Mouse (Mus musculus) fat pad, adult 2 months (tissue): ENCODE results near the gene Slc10a7.

Experiments used
- DNase-seq: peaks from one replicate; pipeline ENCODE4 v3.0.0-alpha.2; 2011; ENCODE audit warnings: low read depth, low spot score; ENCODE audit errors: extremely low read depth

Slc10a7 gene

DNA sequence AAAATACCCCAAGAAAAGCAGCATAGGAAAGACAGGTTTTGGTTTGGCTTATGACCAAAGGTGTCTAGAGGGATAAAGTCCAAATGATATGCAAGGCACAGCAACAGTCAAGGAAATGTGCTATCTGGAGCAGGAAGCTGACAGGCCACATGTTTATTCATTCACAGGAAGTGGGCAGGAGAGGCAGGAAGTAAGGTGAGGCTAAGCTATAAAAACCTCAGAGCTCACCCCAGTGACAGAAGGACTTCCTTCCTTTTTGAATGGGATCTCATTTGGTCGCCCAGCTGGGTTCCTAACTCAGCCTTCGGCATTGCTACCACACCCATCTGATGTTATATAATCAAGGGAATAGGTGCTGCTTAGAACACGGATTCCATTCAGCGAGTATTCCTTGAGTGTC lies 113.2 kb downstream of the Slc10a7 start:
- no peak for DNase-seq

DNA sequence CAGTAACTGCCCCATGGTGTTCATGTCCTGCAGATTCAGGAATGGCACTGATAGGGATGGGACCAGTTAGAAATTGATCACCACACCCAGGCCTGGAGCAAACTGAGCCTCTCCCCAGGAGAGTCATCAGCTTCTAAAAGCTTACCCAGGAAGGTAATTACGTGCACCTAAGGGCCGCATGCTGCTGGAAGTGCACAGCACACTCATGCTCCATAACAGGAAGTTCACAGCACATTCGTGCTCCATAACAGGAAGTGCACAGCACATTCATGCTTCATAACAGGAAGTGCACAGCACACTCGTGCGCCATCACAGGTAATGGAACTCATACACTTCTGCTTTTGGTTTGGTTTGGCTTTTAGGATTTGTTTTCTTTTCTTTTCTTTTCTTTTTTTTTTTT lies 114.8 kb downstream of the Slc10a7 start:
- DNase-seq: no peak

DNA sequence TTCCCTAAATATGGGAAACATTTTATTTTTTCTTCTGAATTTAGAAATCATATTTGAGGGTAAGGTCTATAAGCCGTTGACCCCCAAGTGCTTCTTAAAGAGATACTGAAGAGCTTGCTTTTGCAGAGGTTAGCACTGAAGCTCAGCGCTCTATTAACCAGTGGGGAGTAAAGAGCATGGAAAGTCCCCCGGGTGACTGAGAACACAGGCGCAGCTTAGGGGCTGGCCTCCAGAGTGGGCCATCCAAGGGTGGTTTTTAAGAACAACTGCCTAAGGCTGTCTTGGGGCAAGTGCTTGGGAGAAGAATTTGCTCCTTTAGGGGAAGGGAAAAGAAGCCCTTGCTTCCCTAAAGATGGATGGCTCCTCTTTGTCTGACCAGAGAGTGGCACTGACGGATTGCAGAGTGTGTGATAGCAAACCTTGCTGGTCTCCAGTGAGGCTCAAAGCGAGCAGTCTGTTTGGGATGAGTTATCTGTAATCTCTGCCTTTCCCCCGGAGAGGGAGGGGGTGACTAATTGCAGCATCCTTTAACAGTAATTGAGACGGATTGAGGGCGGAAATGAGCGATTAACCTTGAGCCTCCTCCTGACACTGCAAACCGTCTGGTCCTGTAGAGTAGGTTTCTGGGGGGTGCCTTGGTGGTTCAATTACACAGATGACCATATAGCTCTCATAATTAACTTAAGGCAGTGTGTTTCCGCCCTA lies 115.7 kb downstream of the Slc10a7 start:
- DNase-seq: no peak

DNA sequence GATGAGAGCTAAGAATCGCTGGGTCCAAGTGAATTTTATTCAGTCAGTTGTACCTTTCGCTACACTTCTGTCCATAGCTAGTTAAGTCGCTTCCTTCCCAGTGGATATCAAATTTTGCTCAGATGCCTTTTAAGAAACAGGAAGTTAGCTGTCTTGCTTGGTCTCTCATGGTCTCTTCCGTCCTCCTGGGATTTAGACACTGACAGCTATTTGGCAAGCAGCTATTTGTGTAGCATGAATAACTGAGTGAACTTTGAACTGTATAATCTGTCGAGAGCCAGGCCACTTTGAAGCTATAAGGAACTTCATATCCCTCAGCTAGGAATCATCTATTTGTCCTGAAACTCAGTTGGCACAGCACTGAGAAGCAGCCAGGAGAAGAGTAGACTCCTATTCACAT lies 117.5 kb downstream of the Slc10a7 start:
- DNase-seq: no peak

DNA sequence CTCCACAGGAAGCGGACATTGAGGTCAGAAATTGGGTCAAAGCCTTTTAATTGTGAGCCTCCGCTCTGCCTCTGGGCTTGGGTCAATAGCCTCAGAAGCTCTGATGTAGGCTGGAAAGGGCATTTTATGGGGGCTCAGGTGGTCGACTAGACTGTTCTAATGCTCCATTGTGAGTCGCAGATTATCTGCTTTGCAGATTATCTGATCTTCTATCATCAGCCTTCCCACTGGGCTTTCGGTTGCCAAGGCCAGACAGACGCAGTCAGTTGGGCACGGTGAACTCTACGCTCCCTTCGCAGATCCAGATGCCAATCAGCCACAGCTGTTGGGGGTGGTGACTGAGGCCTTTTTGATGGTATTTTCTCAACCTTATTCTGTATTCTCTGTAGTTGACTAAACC lies 118.6 kb downstream of the Slc10a7 start:
- DNase-seq: no peak

DNA sequence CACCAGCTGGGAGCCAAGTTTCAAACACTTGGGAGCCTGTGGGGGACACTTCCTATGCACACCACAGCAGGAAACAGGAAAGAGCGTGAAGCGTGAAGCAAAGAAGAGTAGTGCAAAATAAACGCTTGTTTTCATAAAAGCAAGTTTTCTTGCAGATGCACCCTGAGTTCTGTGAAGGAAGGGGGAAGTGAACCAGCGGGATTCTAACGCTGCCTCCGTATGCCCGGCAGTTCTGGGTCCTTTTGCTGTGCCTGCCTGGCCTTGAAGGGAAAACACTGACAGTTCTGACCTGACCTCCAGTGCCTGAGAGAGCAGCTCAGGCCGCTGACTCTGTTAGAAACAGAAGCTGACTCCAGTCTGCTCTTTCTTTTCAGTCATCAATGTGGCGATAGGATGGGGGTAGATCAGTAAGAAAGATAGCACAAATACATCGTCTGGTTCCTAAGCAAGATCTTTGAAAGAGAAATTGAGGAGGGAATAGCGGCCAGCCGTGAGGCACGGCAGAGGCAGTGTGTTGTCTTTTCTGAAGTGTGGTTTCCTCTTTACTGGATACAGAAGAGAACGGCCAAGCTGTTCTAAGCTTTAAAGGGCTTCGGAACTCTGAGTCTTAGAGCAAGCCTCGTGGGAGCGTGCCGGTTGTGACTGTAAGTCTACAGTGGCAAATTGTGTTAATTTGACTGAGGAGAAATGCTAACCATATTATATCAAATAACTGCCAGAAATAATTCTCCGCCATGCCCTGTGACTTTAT lies 121.4 kb downstream of the Slc10a7 start:
- DNase-seq: no peak

DNA sequence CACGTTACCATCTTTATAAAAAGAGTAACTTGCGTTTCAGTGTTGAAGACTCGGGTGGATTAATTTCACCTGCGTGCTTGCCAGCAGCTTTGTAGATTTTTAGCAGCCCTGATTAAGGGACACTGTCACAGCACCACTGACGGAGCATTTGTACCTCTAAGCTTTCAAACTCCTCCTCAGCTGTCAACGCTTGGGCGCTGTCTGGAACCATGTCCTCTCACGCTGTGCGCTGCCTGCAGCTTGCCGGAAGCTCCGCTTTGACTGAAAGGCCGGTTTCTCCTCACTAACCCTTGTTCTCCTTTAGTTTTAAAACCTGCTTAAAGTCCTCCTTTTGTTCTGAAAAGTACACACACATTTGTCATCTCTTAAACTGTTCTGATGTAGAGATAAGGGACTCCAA lies 123.9 kb downstream of the Slc10a7 start:
- no peak for DNase-seq

DNA sequence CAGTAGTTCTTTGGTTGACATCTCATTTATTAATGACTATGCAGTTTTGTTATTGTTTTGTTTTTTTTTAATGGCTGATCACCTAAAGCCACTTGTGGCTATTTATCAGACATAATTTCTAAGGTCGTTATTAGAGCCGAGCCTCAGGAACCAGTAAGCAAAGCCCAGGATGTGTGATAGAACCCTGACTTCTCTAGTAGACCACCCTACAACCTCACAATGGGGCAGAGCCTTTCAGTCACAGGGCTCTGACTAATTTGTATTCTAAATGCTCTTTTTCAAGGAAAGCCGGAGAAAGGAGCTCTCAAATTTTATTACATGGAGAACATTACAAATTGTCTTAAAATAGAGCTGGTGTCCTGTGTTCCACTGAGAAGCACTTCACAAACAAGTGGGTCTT lies 124.9 kb downstream of the Slc10a7 start:
- DNase-seq: no peak

DNA sequence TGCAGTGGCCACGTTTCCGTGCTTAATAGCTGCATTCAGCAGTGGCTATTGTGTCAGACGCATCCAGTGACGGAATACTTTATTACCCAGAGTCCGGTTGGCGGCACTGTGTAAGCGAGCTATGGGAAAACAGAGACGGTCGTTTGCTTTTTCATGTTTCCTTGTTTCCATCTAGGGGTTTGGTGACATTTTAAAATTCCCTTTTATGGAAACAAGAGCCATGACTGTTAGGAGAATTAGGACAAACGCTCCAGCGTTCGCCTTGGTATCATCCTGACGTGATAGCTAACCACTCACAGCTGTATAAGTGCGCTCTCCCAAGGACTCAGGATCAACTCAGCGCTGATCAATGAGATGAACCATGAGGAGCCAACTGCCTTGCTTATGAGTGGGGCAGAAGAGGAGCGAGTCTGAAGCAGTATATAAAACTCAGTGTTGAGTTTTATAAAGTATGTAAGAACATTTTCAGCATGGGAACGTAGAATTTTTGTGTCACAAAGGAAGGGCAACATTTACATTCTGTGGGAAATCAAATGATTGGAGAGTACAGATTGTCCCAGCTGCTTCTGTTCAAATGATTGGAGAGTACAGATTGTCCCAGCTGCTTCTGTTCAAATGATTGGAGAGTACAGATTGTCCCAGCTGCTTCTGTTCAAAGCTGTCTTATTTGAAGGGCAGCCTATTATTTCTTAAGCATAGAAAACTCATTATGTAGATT lies 125.5 kb downstream of the Slc10a7 start:
- no peak for DNase-seq

DNA sequence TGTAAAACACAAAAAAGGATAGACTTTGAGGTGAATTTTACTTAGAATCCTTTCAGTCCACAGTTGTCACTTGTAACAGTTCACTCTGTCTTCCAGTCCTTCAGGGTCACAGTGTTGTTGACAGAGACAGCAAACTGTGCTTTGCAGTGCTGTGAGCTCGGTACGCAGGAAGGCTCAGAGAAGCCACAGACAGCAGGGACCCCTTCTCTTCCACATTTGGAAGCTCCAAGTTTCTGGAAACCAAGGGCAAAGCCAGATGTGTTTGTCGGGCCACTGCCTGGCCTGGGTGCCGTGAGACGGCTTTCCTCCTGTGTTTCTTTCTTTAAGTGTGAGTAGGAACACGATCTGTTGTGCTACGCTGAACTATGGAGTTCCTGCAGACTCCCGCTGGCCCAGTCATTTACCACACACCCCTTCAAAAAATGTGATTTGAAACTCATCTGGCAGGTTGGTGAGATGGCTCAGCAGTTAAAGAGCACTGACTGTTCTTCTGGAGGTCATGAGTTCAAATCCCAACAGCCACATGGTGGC lies 126.2 kb downstream of the Slc10a7 start:
- DNase-seq: no peak

DNA sequence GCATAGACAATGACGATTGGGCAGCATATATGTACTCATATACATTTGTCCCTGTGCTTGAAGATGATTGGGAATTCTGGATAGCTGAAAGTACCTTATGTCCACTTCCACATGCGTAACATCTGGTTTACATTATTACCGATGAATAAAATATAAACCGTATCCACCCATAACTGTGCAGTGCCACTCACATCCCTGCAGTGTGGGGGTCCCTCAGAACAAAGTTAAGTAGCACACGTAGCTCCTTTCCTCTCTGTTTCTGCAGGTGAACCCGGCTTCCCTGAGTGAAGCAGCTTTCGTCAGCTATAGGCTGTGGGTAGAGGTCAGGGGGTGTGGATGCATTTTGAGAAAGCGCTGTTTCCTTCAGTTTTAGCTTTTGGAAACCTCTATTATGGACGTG lies 132.8 kb downstream of the Slc10a7 start:
- DNase-seq: no peak

DNA sequence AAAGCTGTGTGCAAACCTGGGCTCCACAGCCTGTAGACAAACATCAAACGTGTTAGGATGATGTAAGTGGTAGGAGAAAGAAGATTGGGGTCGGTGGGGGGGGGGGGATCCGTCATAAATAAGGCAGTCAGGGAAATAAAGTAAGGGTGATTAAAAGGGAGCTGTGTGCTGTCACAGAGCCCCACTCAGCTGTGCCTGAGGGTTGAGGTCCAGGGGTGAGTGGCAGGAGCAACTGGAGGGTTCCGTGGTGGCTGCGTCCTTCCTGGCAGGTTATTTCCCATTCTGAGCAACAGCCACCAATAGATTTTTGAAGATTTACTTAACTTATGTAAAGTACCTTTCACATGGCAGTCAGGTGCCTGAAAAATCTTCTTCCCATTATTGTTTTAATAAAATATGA lies 133.2 kb downstream of the Slc10a7 start:
- no peak for DNase-seq

DNA sequence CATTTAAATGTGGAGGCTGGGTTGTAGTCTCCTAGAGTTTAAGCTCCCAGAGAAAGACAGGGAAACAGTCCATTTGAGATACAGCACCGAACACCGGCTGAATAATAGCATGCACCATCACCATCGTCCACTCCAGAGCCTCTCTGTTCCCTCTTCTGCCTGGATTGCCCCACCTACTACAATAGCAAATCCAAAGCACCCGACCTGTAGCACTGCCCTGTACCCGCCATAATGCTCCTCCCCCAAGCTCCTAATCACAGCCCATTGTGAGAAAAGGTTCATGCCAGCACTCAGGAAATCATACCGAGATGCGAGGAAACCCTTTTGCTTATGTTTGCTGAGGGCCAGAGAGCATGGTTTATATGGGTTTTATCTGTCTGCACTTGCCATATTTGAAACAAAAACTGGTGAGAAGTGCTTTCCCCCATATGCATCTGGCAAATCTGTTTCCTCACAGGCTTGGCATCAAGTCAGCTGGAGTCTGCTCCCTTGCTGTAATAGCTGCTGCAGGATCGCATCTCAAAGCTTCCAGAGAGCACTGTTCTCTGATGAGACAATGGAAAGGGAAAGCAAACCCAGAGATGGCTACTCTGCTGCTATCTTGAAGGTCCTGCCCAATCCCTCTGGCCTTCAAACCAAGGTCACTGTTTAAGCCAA lies 138.0 kb downstream of the Slc10a7 start:
- no peak for DNase-seq

DNA sequence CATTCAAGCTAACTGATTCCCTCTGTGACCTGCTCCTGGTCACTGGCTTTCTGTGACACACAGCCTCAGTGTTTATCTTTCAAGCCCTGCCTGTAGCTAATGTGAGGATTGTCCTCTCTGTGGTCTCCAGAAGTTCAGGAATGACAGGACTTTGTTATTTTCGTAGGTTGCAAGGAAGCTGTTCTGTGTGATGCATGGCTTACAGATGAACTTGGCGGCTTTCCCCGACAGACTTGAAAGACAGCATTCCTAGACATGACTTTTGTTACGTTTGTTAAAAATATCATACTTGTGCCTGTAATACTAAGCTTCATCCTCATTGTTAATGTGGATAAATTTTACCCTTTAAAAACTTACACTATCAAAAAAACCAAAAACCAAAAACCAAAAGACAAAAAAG lies 138.7 kb downstream of the Slc10a7 start:
- no peak for DNase-seq

DNA sequence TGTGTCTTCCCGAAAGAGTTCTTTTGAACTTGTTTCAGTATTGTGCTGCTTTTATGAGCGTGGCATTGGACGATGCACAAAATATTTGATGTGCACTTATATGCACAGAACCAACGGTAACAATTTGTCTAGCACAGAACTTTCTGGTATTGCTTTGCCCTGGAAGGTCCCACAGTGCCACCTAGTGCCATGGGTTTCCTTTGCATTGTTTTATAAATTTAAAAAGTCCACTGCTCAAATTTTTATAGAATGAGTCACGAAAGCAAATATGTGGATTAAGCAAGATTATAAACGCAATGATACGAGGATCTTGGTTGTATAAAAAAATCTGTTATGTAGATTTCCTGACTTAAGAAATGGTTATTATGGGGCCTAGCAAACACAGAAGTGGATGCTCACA lies 139.8 kb downstream of the Slc10a7 start:
- DNase-seq: no peak

DNA sequence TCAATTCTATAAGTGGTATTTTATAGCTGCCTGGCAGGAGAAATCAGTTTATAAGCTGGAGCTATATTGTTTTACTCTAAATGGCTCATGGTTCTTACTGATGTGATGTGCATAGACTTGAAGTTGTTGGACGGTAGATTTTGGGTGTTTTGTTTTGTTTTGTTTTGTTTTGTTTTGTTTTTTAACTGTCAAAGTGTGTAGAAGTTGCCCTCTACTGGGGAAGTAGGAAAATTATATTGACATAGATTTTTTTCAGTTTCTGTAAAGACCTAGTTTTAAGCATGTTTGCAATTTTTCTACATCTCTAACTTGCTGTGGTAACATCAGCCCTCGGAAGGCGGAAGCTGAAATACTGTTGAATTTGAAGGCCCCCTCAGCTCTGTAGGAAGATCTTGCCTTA lies 142.5 kb downstream of the Slc10a7 start:
- no peak for DNase-seq

DNA sequence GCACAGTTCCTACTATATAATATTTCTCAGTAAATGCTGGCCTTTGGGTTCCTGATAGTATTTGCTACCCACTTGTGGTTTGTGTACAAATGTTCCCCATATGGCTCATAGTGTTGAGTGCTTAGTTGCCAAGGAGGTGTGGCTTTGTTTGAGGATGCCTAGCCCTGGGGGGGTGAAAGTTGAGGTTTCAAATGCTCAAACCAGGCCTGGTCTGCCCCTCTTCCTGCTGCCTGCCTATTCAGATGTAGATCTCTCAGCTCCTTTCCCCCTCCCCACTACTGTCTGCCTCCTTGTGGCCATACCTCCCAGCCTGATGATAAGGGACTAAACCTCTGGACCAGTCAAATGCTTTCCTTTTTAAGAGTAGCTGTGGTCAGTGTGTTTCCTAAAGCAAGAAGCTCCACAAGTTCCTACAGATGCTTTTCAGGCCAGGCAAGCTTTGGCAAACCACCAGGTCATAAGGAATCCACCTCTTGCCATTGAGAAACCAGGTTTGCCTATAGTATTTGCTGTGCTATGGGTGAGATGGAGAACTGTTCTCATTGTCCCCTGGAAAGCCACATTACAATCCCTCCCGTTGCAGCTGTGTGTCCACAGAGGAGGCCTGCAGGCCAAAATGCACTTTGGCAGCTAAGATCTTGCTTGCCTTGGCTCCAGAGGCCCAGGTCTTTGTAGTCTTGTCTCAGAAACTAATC lies 146.4 kb downstream of the Slc10a7 start:
- peak; percentile 68 for DNase-seq

DNA sequence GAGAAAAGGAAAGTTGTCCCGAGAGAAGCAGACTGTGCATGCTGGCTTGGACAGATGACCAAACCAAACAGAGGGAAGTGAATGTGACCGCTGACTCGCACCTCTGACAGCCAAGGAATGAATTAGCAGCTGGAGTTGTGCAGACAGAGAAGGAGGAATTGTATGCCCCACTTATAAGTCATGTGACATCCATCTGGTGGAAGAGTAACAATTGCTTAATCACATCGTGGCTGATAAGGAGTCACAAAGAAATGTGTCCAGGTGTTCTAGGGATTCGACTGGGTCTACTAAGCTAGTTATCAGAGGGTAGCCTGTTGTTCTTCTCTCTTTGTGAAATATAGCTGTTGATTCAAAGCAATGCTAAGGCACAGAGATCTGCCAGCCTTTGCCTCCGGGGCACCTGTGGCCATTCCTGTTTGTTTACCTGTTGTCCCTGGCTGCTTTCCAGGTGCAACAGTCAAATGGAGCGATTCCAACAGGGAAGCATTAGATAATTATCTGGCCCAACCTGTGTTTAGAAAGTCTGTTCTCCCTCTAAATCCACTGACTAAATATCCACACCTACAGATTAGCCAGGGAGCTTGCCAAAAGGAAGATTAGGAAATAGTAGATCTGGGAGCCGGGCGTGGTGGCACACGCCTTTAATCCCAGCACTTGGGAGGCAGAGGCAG lies 147.7 kb downstream of the Slc10a7 start:
- DNase-seq: peak; percentile 76

DNA sequence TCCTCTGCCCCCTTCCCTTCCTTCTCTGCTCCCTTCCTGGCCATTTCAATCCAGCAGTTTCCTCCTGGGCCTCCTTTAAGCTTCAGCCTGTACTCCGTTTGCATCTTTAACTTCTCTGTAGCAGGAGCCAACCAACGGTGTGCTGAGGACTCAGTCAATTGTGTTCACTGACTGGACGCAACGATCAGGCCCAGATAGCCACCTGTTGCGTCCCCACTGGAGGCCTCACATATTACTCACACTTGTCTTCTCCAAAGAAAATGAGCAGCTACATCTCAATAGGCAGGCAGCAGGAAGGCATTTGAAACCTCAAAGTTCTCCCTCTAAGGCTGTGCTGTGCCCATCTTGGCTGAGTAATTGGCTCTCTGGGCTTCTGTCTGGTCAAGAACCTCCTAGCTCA lies 149.0 kb downstream of the Slc10a7 start:
- DNase-seq: no peak

DNA sequence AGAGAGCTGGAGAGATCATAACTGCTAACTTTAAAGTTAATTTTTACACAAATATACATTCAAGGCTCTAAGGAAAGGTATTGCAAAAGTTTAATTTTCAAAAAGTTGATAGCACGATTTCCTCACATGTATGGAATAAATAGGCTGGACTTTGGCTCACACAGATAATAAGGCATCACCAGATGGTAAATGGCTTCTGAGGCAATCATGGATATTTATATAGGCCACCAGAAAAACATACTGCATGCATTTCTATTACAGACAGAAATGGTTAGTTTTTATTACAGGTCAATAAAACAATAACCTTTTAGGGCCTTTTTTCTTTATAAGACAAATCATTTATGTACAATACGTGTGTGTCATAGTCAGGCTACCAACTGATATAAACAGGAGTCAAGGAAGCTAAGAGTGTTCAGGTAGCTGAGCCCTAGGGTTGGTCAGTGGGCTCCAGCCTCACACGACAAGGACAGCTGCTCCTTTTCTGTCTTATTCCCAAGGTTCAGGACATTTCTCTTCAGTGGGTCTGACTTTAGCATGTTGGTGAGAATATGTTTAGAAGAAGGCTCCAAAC lies 150.6 kb downstream of the Slc10a7 start:
- DNase-seq: no peak
